Mouse (Mus musculus): ENCODE data around the gene Il21r. TPM values are rescaled to one million over a fixed set of nuclear protein-coding genes. Genes with fewer than 3 reads are reported as not detected.

Il21r gene
- polyA plus RNA-seq, 1 experiment from 2014 or later: 0.35 TPM

DNA sequence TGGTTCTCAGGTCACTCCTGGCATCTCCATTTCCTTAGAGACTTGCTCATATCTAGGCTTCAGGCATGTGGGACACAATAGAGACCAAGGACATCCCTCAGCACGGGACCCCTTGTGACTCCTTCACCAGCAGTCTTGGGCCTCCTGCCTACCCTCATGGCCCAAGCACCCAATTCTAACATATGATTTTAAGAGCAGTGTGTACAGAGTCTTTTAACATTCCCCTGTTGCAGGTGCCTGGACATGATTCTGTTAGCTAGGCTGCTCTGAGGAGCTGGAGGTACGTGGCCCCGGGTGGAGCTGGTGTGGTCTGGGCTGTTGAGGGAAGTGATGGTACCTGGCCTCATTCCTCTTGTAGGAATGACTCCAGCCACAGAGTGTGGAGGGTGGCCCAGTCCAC, 40.1 kb upstream of the Il21r start:
- H3K36me3 ChIP-seq (replicated peaks): no peaks in the 10 kb centered on the region
- no peaks in the 10 kb centered on the region for H3K27me3 ChIP-seq (replicated peaks; ENCODE audit: low read depth, poor library complexity, severe bottlenecking)
- peaks cover 20% of the 10 kb centered on the region for H3K4me1 ChIP-seq
- no peak overlapping the region for H3K4me3 ChIP-seq
- no peaks in the 10 kb centered on the region for H3K9me3 ChIP-seq
- DNase-seq (ENCODE audit: low spot score): no peak
- no peak overlapping the region for H3K27ac ChIP-seq (replicated peaks)
- WGBS: 87% methylated on average over 3 of the region's 3 CpGs

DNA sequence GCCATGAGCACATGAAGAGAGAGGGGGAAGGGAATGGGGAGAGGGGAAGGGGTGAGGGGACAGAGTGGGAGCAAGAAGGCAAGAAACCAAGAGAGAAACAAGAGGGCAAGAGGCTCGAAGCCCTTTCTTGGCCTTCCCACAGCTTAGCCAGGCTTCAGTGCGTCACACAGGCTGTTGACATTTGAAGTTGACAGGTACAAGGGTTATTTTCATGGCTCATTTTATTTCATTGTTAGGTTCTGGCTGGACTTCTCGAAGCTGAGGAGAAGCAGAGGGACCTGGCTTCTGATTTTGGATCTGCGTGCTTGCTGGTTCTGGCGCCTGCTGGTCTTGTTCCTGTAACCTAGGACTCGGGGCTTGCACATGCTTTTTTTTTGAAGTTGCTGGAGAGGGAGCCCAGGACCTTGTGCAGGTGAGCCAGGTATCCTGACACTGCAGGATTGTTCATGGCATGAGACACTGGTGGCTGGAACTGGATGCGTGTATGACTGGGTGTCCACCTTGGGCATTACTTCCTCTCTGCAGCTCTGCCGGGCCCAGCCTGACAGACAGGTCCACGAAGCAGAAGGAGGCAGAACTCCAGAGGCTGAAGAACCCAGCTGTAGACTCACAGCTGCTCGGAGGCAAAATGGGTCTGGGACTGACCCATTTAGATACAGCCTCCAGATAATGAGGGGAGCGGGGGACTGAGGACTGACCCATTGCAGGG, 38.8 kb upstream of the Il21r start:
- Histone ChIP-seq H3K4me1 (peaks cover 20% of the 10 kb centered on the region), H3K36me3 (replicated peaks) (no peaks in the 10 kb centered on the region), H3K9me3 (no peaks in the 10 kb centered on the region), H3K4me3 (no peak overlapping the region), H3K27me3 (replicated peaks; ENCODE audit: low read depth, poor library complexity, severe bottlenecking) (no peaks in the 10 kb centered on the region), H3K27ac (replicated peaks) (no peak overlapping the region)
- 76% methylated on average over 11 of the region's 11 CpGs for WGBS
- no peak for DNase-seq (ENCODE audit: low spot score)

DNA sequence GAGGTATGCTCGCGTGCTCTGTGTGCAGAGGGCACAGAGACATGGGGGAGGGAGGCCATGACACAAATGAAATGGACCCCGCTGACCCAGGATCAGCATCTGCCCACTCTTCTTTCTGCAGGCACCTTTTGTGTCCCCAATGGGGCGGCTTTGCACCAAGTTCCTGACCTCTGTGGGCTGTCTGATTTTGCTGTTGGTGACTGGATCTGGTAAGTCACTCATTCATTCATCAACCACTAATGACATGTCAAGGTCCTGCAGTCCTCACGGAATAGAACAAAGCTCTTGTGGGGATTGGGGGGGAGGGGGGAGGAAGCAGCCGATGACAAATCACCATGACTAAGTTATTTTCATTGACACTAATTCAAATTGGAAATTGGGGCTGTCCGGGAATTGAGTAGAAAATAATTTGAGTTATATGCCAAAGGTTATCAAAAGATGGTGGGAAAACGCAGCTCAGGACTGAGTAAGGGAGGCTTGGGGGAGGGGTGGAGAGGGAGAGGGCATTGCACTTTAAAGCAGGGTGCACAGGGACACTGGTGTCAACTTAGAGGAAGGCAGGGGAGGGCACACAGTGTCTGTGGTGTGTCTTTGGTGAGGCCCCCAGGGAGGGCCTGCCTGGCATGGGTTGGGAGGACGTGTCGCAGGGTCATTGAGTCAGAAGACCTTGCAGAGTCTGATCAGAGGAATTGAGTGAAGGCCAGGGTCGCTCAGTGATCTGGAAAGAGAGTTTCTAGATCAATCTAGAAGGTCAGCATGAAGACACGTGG, 37.5 kb upstream of the Il21r start:
- 68% methylated on average over 12 of the region's 12 CpGs for WGBS

DNA sequence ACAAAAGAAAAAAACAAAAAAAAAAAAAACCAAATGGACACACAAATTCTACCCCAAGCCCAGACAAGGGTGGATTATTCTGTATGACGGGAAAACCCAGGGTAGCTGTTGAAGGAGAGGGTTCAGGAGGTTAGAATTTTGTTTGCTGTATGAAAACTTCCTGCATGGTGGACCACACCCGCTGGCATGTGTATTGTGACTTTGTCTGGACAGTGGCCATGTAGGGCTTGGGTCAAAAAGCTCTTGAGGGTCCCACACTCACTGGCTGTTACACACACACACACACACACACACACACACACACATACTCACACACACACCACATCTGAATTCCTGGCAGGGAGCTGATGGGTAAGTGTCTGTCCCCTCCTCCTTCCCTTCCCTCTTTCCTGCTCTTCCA, 36.8 kb upstream of the Il21r start:
- no peak for DNase-seq (ENCODE audit: low spot score)
- H3K36me3 ChIP-seq (replicated peaks): no peaks in the 10 kb centered on the region
- no peaks in the 10 kb centered on the region for H3K27me3 ChIP-seq (replicated peaks; ENCODE audit: low read depth, poor library complexity, severe bottlenecking)
- H3K9me3 ChIP-seq: no peaks in the 10 kb centered on the region
- WGBS: 82% methylated on average over 2 of the region's 2 CpGs
- no peak overlapping the region for H3K4me3 ChIP-seq
- peaks cover 12% of the 10 kb centered on the region for H3K4me1 ChIP-seq
- H3K27ac ChIP-seq (replicated peaks): no peak overlapping the region

More for the DNA sequence above, 37.5 kb upstream of the Il21r start:
- H3K4me1 ChIP-seq: peaks cover 12% of the 10 kb centered on the region
- H3K27me3 ChIP-seq (replicated peaks; ENCODE audit: low read depth, poor library complexity, severe bottlenecking): no peaks in the 10 kb centered on the region
- no peaks in the 10 kb centered on the region for H3K36me3 ChIP-seq (replicated peaks)
- no peaks in the 10 kb centered on the region for H3K9me3 ChIP-seq
- no peak overlapping the region for H3K4me3 ChIP-seq
- no peak overlapping the region for H3K27ac ChIP-seq (replicated peaks)
- no peak for DNase-seq (ENCODE audit: low spot score)

DNA sequence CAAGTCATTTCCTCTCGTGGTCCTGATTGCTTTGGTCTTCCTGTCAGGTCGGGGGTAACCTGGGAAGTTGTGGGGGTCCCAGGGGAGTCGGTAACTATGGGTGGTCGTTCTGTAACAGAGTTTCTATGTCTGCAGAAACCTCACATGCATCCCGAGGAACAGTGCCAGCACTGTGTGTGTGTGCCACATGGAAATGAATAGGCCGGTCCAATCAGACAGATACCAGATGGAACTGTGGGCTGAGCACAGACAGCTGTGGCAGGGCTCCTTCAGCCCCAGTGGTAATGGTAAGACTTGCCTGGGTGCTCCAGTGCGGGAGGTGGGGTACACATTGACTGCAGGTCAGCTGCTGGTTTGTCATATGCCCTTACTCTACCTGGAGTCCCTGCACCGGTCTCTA, 34.3 kb upstream of the Il21r start:
- Histone ChIP-seq H3K9me3 (no peaks in the 10 kb centered on the region), H3K36me3 (replicated peaks) (no peaks in the 10 kb centered on the region), H3K4me1 (peaks cover 17% of the 10 kb centered on the region), H3K4me3 (no peak overlapping the region), H3K27ac (replicated peaks) (no peak overlapping the region), H3K27me3 (replicated peaks; ENCODE audit: low read depth, poor library complexity, severe bottlenecking) (no peaks in the 10 kb centered on the region; the same call in 1 of the 2 replicates)
- WGBS: 91% methylated on average over 8 of the region's 8 CpGs
- DNase-seq (ENCODE audit: low spot score): no peak

DNA sequence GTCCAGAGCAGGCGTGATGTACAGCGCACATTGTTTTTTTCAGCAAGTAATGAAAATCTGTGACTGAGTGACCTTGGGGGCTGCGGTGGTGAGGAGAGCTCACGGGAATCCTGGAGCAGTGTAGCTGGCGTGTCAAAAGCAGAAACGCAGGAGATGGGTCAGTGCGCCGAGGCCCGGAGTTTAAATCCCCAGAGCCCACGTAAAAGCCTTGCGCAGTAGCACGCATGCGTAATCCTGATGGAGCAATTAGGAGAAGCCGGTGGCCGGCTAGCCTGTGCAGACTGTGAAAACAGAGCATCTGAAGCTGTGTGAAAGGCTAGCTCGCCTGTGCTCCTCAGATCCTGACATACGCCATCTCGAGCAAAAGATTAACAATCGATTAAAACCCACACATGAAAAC, 31.3 kb upstream of the Il21r start:
- Histone ChIP-seq H3K4me3 (no peak overlapping the region), H3K9me3 (no peaks in the 10 kb centered on the region), H3K4me1 (peaks cover 14% of the 10 kb centered on the region; the same call in 1 of the 2 replicates), H3K36me3 (replicated peaks) (no peaks in the 10 kb centered on the region), H3K27me3 (replicated peaks; ENCODE audit: low read depth, poor library complexity, severe bottlenecking) (no peaks in the 10 kb centered on the region; the same call in 1 of the 2 replicates), H3K27ac (replicated peaks) (no peak overlapping the region)
- no peak for DNase-seq (ENCODE audit: low spot score)
- WGBS: 88% methylated on average over 19 of the region's 19 CpGs

DNA sequence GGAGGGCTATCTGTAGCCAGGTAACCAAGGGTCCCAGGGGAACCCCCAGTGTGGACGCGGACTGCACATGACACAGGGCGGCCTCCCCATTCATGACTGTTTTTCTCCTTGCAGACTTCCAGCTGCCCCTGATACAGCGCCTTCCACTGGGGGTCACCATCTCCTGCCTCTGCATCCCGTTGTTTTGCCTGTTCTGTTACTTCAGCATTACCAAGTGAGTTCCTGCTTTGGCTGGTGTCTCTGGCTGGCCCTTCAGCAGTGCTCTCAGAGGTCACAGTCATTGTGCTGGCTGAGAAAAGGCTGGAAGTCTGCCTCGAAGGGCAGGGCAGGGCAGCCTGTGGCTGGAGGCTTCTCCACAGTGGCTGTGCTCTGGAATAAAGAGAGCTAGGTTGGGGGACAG, 30.5 kb upstream of the Il21r start:
- Histone ChIP-seq H3K27ac (replicated peaks) (no peak overlapping the region), H3K4me3 (no peak overlapping the region), H3K4me1 (peaks cover 14% of the 10 kb centered on the region; the same call in 1 of the 2 replicates), H3K27me3 (replicated peaks; ENCODE audit: low read depth, poor library complexity, severe bottlenecking) (no peaks in the 10 kb centered on the region; the same call in 1 of the 2 replicates), H3K36me3 (replicated peaks) (no peaks in the 10 kb centered on the region), H3K9me3 (no peaks in the 10 kb centered on the region)
- WGBS: 77% methylated on average over 6 of the region's 6 CpGs
- no peak for DNase-seq (ENCODE audit: low spot score)

DNA sequence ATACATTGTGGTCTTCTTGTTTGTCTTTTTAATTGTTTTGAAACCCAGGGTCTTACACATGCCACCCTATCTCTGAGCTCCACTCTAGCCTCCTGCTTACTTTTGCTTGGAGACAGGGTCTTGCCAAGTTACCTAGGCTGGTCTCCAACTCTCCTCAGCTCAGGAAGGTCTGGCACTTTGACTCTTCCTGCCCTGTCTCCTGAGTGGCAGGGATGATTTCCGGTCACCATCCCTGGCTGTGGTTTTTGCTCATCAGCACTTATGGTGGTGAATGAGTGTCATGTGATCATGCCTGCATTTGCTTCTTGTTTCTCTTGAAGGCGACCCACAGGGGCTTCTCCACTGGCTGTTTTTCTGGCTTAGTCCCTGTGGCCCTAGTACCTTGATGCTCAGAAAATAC, 29.4 kb upstream of the Il21r start:
- Histone ChIP-seq H3K9me3 (no peaks in the 10 kb centered on the region), H3K27ac (replicated peaks) (no peak overlapping the region), H3K4me1 (peaks cover 14% of the 10 kb centered on the region; the same call in 1 of the 2 replicates), H3K27me3 (replicated peaks; ENCODE audit: low read depth, poor library complexity, severe bottlenecking) (peaks cover 6% of the 10 kb centered on the region; the same call in 1 of the 2 replicates), H3K4me3 (no peak overlapping the region), H3K36me3 (replicated peaks) (no peaks in the 10 kb centered on the region)
- DNase-seq (ENCODE audit: low spot score): no peak
- 84% methylated on average over 2 of the region's 2 CpGs for WGBS

DNA sequence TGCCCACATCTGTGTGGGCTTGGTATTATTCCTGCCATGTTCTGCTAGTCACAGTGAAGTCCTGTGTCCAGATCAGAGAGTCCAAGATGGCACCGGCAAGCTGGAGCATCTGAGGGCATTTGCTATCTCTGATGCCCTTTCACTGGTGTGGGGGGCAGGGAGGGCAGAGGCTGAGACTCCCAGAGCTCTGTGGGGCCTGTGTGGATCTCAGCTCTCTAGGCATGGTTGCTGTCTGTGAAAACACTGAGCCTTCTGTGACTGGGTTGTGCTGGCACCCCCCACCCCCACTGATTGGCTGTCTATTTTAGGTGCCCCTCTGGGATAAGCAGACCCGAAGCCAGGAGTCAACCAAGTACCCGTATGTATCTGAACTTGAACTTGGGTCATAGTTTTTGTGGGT, 28.4 kb upstream of the Il21r start:
- 85% methylated on average over 3 of the region's 3 CpGs for WGBS
- H3K4me3 ChIP-seq: no peak overlapping the region
- H3K4me1 ChIP-seq: peaks cover 14% of the 10 kb centered on the region; the same call in 1 of the 2 replicates
- H3K36me3 ChIP-seq (replicated peaks): no peaks in the 10 kb centered on the region
- DNase-seq (ENCODE audit: low spot score): no peak
- no peaks in the 10 kb centered on the region for H3K9me3 ChIP-seq
- peaks cover 9% of the 10 kb centered on the region; the same call in 1 of the 2 replicates for H3K27me3 ChIP-seq (replicated peaks; ENCODE audit: low read depth, poor library complexity, severe bottlenecking)
- H3K27ac ChIP-seq (replicated peaks): no peak overlapping the region

DNA sequence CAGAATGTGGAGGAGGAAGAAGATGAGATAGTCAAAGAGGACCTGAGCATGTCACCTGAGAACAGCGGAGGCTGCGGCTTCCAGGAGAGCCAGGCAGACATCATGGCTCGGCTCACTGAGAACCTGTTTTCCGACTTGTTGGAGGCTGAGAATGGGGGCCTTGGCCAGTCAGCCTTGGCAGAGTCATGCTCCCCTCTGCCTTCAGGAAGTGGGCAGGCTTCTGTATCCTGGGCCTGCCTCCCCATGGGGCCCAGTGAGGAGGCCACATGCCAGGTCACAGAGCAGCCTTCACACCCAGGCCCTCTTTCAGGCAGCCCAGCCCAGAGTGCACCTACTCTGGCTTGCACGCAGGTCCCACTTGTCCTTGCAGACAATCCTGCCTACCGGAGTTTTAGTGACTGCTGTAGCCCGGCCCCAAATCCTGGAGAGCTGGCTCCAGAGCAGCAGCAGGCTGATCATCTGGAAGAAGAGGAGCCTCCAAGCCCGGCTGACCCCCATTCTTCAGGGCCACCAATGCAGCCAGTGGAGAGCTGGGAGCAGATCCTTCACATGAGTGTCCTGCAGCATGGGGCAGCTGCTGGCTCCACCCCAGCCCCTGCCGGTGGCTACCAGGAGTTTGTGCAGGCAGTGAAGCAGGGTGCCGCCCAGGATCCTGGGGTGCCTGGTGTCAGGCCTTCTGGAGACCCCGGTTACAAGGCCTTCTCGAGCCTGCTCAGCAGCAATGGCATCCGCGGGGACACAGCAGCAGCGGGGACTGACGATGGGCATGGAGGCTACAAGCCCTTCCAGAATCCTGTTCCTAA, 27.3 kb upstream of the Il21r start:
- peaks cover 18% of the 10 kb centered on the region for H3K4me1 ChIP-seq
- H3K36me3 ChIP-seq (replicated peaks): no peaks in the 10 kb centered on the region
- H3K4me3 ChIP-seq: no peak overlapping the region
- no peaks in the 10 kb centered on the region for H3K9me3 ChIP-seq
- no peak for DNase-seq (ENCODE audit: low spot score)
- peaks cover 14% of the 10 kb centered on the region; the same call in 1 of the 2 replicates for H3K27me3 ChIP-seq (replicated peaks; ENCODE audit: low read depth, poor library complexity, severe bottlenecking)
- no peak overlapping the region; the same call in 1 of the 2 replicates for H3K27ac ChIP-seq (replicated peaks)
- WGBS: 82% methylated on average over 16 of the region's 16 CpGs

DNA sequence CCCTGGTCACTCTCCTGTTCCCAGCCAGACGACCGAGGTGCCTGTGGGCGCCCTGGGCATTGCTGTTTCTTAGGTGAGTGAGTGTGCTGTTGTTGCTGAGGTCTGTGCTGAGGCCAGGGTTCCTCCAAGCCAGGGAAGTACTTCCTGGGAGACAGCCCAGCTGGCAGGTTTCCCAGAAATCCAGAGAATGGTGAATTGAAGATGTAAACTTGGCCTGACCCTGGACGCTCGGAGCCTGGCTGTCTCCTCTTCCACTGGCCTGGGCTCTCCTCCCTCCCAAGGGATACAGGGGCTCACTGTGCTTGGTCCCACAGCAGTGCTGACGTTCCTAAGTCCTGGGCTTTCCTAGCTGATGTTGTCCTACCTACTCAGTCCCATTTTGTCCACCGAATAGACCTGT, 26.2 kb upstream of the Il21r start:
- peaks cover 19% of the 10 kb centered on the region for H3K27me3 ChIP-seq (replicated peaks; ENCODE audit: low read depth, poor library complexity, severe bottlenecking)
- H3K4me1 ChIP-seq: peaks cover 23% of the 10 kb centered on the region
- DNase-seq (ENCODE audit: low spot score): no peak
- 80% methylated on average over 7 of the region's 7 CpGs for WGBS
- no peaks in the 10 kb centered on the region for H3K9me3 ChIP-seq
- H3K4me3 ChIP-seq: no peak overlapping the region
- no peaks in the 10 kb centered on the region for H3K36me3 ChIP-seq (replicated peaks)
- H3K27ac ChIP-seq (replicated peaks): no peak overlapping the region

DNA sequence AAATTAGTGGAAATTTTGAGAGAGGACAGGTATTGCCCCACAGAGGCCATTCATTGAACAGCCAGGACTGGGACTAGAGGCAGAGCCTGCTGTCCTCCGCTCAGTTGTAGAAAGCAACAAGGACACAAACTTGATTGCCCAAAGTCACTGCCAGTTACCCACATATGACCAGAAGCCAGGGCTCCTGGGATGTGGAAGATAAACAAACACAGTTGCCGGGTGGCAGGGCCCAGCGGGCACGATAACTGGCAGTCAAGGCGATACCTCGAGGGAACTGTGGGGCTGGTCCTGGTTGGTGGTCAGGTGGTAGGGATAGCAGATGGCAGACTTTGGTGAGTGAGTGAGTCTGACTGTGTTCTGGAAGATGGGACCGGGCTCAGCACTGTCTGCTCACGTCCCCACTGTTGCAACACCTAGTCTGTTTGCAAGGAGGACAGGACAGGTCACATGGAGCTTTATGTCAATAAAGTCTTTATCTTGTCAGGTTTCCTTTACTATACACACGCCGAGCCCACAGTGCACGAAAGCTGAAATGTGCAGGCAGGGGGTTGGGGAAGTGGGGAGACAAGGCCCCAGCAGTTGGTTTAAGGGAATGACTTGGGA, 25.6 kb upstream of the Il21r start:
- WGBS: 88% methylated on average over 11 of the region's 11 CpGs
- H3K9me3 ChIP-seq: no peaks in the 10 kb centered on the region
- no peak overlapping the region for H3K27ac ChIP-seq (replicated peaks)
- peaks cover 17% of the 10 kb centered on the region for H3K4me1 ChIP-seq
- no peak overlapping the region for H3K4me3 ChIP-seq
- H3K27me3 ChIP-seq (replicated peaks; ENCODE audit: low read depth, poor library complexity, severe bottlenecking): peaks cover 24% of the 10 kb centered on the region
- DNase-seq (ENCODE audit: low spot score): no peak
- no peaks in the 10 kb centered on the region for H3K36me3 ChIP-seq (replicated peaks)

Measured in embryonic facial prominence, embryonic 10.5 days (tissue).